Mouse (Mus musculus) forelimb bud, embryonic 11.5 days (tissue): Measurements from ENCODE around the gene Dnajc28.
A peak's percentile ranks its signal among the peaks of the same experiment; 100 is the strongest.

Source experiments
- DNase-seq: peaks from one replicate; pipeline ENCODE4 v3.0.0-alpha.2; 2012; ENCODE audit warnings: low read depth, low spot score

The Dnajc28 gene

GRCm38 (mm10) chr16:91592162-91592561 is 26.7 kb downstream of the Dnajc28 start:
- no peak for DNase-seq

- DNase-seq, result no peak
Observed at GRCm38 (mm10) chr16:91588703-91589102, 30.1 kb downstream of the Dnajc28 start.

- no peak for DNase-seq
Observed at GRCm38 (mm10) chr16:91587730-91588453, 30.9 kb downstream of the Dnajc28 start.

GRCm38 (mm10) chr16:91586244-91586643 is 32.6 kb downstream of the Dnajc28 start:
- no peak for DNase-seq

- no peak for DNase-seq
Observed at GRCm38 (mm10) chr16:91585617-91586016, 33.2 kb downstream of the Dnajc28 start.

GRCm38 (mm10) chr16:91582307-91582706 is 36.5 kb downstream of the Dnajc28 start:
- DNase-seq, result peak; percentile 43

GRCm38 (mm10) chr16:91578980-91579720 is 39.7 kb downstream of the Dnajc28 start:
- DNase-seq, result no peak

- DNase-seq, result no peak
Observed at GRCm38 (mm10) chr16:91575151-91575550, 43.7 kb downstream of the Dnajc28 start.

GRCm38 (mm10) chr16:91571105-91571504 is 47.7 kb downstream of the Dnajc28 start:
- no peak for DNase-seq

GRCm38 (mm10) chr16:91568960-91569359 is 49.9 kb downstream of the Dnajc28 start:
- no peak for DNase-seq

GRCm38 (mm10) chr16:91566002-91566401 is 52.8 kb downstream of the Dnajc28 start:
- DNase-seq, result no peak

GRCm38 (mm10) chr16:91565292-91565951 is 53.4 kb downstream of the Dnajc28 start:
- DNase-seq, result no peak

- DNase-seq, result no peak
Observed at GRCm38 (mm10) chr16:91564580-91565291, 54.1 kb downstream of the Dnajc28 start.
